ENCODE assay signal across 22 mouse cellular contexts in the genomic region with DNA sequence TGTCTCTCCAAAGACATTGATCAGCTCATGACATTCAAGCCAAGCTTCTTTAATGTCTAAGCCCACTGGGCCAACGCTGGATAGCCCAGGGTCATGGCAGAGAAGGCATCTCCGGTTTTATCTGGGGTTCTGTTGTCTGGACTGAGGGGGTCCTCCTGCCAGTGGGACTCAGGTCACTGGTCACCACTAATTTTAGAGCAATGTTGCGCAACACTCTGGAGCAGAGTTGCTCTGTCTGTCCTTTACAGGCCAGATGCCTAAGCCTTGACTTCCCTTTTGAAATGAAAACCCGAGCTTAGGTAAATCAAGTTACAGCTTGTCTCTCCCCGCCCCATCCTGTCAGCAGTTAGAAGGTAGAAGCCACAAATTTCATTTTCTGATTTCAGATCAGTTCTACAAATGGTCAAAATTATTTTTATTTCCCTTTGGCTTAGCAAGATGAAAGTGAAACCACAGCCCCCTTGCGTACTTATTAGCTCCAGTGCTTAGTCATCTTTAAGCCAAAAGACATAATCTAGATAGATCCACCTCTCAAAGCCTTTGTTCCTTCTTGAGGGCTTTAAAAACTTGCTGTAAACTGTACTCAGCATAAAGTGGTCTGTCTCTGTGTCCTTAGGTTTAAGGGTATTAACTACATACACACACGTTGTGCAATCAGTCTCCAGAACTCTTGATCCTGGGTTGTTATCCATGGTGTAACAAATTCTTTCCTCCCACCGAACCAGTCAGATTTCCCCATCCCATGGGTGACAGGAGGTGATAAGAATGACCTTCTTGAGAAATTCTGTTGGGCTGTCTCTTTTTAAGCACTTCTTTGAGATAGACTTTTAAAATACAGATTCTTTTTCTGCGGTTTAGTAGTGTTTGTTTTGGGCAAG.
DNase-seq lines count a peak whose midpoint lies in the region; ATAC-seq and TF ChIP-seq lines count a peak whose summit lies in the region.
"Had no signal": no experiment of that assay in that cellular context is flagged by ENCODE, and none has a peak within 500 bp of the region (broad histone marks: within the 10 kb centered on the region; RNA-seq: fewer than 3 reads in every experiment).

No protein-coding gene starts in this region.

- peak overlapping the region; percentile 40 for H3K27ac ChIP-seq in heart, adult 2 months
- H3K27ac ChIP-seq in liver, embryonic 14.5 days = no peak overlapping the region
- H3K27ac ChIP-seq: forebrain, embryonic 10.5 days; hindbrain, embryonic 10.5 days; limb, embryonic 15.5 days had no signal

- peak; percentile 4 to 25 for DNase-seq in heart, adult 2 months
- DNase-seq in heart, postnatal 10 days = no peak
- peak; percentile 39 for DNase-seq in lung, postnatal 36 days
- no peak for DNase-seq in lung, postnatal 14 days
- no peak for DNase-seq in liver, embryonic 14.5 days (ENCODE audit: low read depth in 3 of 3, low spot score in 3 of 3)
- DNase-seq in thymus, postnatal 14 days = no peak
- DNase-seq in right cerebral cortex, postnatal 10 days (ENCODE audit: low spot score in 2 of 2) = no peak
- DNase-seq: adrenal gland, adult 8-10 months; cerebellum, postnatal 10 days; embryo, embryonic 11 days; kidney, adult 2 months; kidney, postnatal 25 days; lung, postnatal 10 days; retina, postnatal 1 day; right cerebral cortex, postnatal 4 days; thymus, adult 2 months had no signal

- peak overlapping the region; percentile 11; the same call in 1 of the 2 replicates for H3K4me2 ChIP-seq in liver, embryonic 14.5 days (ENCODE audit: low read depth)
- H3K4me2 ChIP-seq: heart, embryonic 11.5 days; limb, embryonic 15.5 days; midbrain, embryonic 11.5 days had no signal

- 72% methylated on average over 9 of the region's 9 CpGs for WGBS in heart, adult 2 months
- WGBS in liver, embryonic 14.5 days (ENCODE audit: insufficient replicate concordance) = 47% methylated on average over 9 of the region's 9 CpGs

- ATAC-seq in liver, embryonic 14.5 days (ENCODE audit: insufficient read depth) = no peak
- ATAC-seq: Patski had no signal

- H3K9me3 ChIP-seq in liver, embryonic 14.5 days (ENCODE audit: control insufficient read depth, low read length) = no peaks in the 10 kb centered on the region
- H3K9me3 ChIP-seq: forebrain, embryonic 10.5 days; hindbrain, embryonic 10.5 days; limb, embryonic 15.5 days had no signal

- peaks cover 3% of the 10 kb centered on the region; the same call in 1 of the 2 replicates for H3K4me1 ChIP-seq in heart, adult 2 months (ENCODE audit: control insufficient read depth, insufficient read depth, low read length)
- H3K4me1 ChIP-seq in liver, embryonic 14.5 days (replicated peaks; ENCODE audit: control insufficient read depth in 2 of 2, insufficient read depth in 2 of 2, low read length in 1 of 2) = peaks cover 0 to 12% of the 10 kb centered on the region in 2 experiments; a peak in 2 of 4 replicates
- H3K4me1 ChIP-seq: limb, embryonic 15.5 days had no signal

- intact Hi-C loops in heart, adult 2 months (cut with DNase I) = no loop called here
- intact Hi-C loops in heart, postnatal 10 days (cut with DNase I) = no loop called here

- TF ChIP-seq POLR2A in heart, adult 2 months (IDR thresholded peaks at IDR 0.05; ENCODE audit: insufficient read depth, low read depth, low read length) = no peak

- H3K9ac ChIP-seq in heart, adult 2 months (ENCODE audit: low read depth, low read length) = no peak overlapping the region
- H3K9ac ChIP-seq in liver, embryonic 14.5 days (replicated peaks) = no peak overlapping the region
- H3K9ac ChIP-seq: limb, embryonic 15.5 days had no signal

- H3K4me3 ChIP-seq in heart, adult 2 months = no peak overlapping the region
- H3K4me3 ChIP-seq in liver, embryonic 14.5 days (ENCODE audit: insufficient read depth in 1 of 2, low read depth in 2 of 2, low read length in 2 of 2) = no peak overlapping the region
- H3K4me3 ChIP-seq: forebrain, embryonic 10.5 days; hindbrain, embryonic 10.5 days; limb, embryonic 15.5 days had no signal

- no peak for TF ChIP-seq EP300 in heart, adult 2 months (IDR thresholded peaks at IDR 0.05; ENCODE audit: insufficient read depth, low read depth, low read length)
- TF ChIP-seq EP300 in liver, embryonic 14.5 days (IDR thresholded peaks at IDR 0.05; ENCODE audit: low read depth) = no peak

- no peaks in the 10 kb centered on the region for H3K79me2 ChIP-seq in heart, adult 2 months (replicated peaks; ENCODE audit: control insufficient read depth, insufficient read depth, low read length)

- peaks cover 2% of the 10 kb centered on the region for H3K27me3 ChIP-seq in heart, adult 2 months (ENCODE audit: control insufficient read depth, insufficient read depth, low read length)
- H3K27me3 ChIP-seq in liver, embryonic 14.5 days (ENCODE audit: control insufficient read depth, insufficient read depth, low read length) = peaks cover 25% of the 10 kb centered on the region
- H3K27me3 ChIP-seq: Patski had no signal

- H3K36me3 ChIP-seq in heart, adult 2 months (ENCODE audit: control insufficient read depth, insufficient read depth, low read length) = no peaks in the 10 kb centered on the region
- H3K36me3 ChIP-seq in liver, embryonic 14.5 days (replicated peaks; ENCODE audit: control insufficient read depth, insufficient read depth, low read depth) = no peaks in the 10 kb centered on the region
- H3K36me3 ChIP-seq: forebrain, embryonic 10.5 days; hindbrain, embryonic 10.5 days; limb, embryonic 15.5 days had no signal

- TF ChIP-seq CTCF in heart, adult 2 months (IDR thresholded peaks at IDR 0.05) = no peak
- no peak for TF ChIP-seq CTCF in liver, embryonic 14.5 days (IDR thresholded peaks at IDR 0.05; ENCODE audit: low read depth)

Comparison
In these comparisons a context has a peak if more than half of its experiments do, and no peak if none do; other contexts are left out.
1. DNase-seq: peak in heart, adult 2 months (2 of 2) and lung, postnatal 36 days (single experiment); none in heart, postnatal 10 days (0 of 2), lung, postnatal 14 days (single experiment), liver, embryonic 14.5 days (0 of 3), thymus, postnatal 14 days (single experiment) and right cerebral cortex, postnatal 10 days (0 of 2).